Mouse (Mus musculus) midbrain, embryonic 16.5 days (tissue): ENCODE results near the gene Pde4dip. TPM values are rescaled to one million over a fixed set of nuclear protein-coding genes. Genes with fewer than 3 reads are reported as not detected.

ENCODE experiments used
- ATAC-seq: fragments of 200-750 bp; cut with Nextera tagmentation; 2 replicates; pipeline ENCODE4 v1.8.0; 2017; ENCODE audit warnings: moderate TSS enrichment
- H3K27ac ChIP-seq: fragments of 300-500 bp; sonication (generic); 2 replicates; pipeline ENCODE4 v1.5.1; 2014; ENCODE audit warnings: mild to moderate bottlenecking, low read length, mixed read lengths
- H3K27me3 ChIP-seq: fragments of 300-500 bp; sonication (generic); 2 replicates; pipeline ENCODE4 v1.6.1; 2014; ENCODE audit warnings: low read depth, low read length, mixed read lengths; ENCODE audit not compliant: control insufficient read depth, insufficient read depth
- H3K36me3 ChIP-seq: fragments of 300-500 bp; sonication (generic); 2 replicates; pipeline ENCODE4 v1.6.1; 2014; ENCODE audit warnings: mild to moderate bottlenecking, low read length, moderate library complexity, mixed read lengths; ENCODE audit not compliant: control insufficient read depth, insufficient read depth
- H3K4me1 ChIP-seq: fragments of 300-500 bp; sonication (generic); 2 replicates; pipeline ENCODE4 v1.6.1; 2014; ENCODE audit warnings: mild to moderate bottlenecking, low read length, mixed read lengths; ENCODE audit not compliant: control insufficient read depth, insufficient read depth
- H3K4me2 ChIP-seq: fragments of 300-500 bp; sonication (generic); 2 replicates; pipeline ENCODE4 v1.6.1; 2014; ENCODE audit warnings: mild to moderate bottlenecking, low read length, mixed read lengths
- H3K4me3 ChIP-seq: fragments of 300-500 bp; sonication (generic); 2 replicates; pipeline ENCODE4 v1.5.1; 2014; ENCODE audit warnings: low read depth, mild to moderate bottlenecking, low read length, moderate library complexity, mixed read lengths
- H3K9ac ChIP-seq: fragments of 300-500 bp; sonication (generic); 2 replicates; pipeline ENCODE4 v1.6.1; 2014; ENCODE audit warnings: low read depth, low read length, mixed read lengths
- H3K9me3 ChIP-seq: fragments of 300-500 bp; sonication (generic); replicated peaks from 2 replicates; pipeline ENCODE4 v1.6.1; 2014; ENCODE audit warnings: mild to moderate bottlenecking, low read length, mixed read lengths; ENCODE audit not compliant: control insufficient read depth, poor library complexity, severe bottlenecking
- WGBS: fragments of 180-500 bp; shearing (Covaris S2); extraction: QIAGEN DNeasy Blood & Tissue Kit; methylation state at CpG from one replicate; pipeline ENCODE4 v1.1.7; 2014; 5-methylcytosine and 5-hydroxymethylcytosine counted together
- polyA plus RNA-seq: library from polyadenylated mRNA; unstranded; fragments of >200 nt; fragmentation: Nextera tagmentation; extraction: Ambion mirVana; gene quantifications from 2 replicates; pipeline ENCODE4 v1.2.1, GENCODE M21; 2015

Pde4dip gene
- polyA plus RNA-seq, 1 experiment from 2014 or later, result 67.5 TPM

- 90% methylated on average over 5 of the region's 5 CpGs for WGBS
- no peak for ATAC-seq
These were observed 152.9 kb downstream of the Pde4dip start for GRCm38 (mm10) chr3:97735575-97735974.

GRCm38 (mm10) chr3:97734259-97734658 is 154.2 kb downstream of the Pde4dip start:
- Histone ChIP-seq H3K27me3 (no peaks in the 10 kb centered on the region), H3K27ac (no peak overlapping the region), H3K36me3 (peaks cover 20% of the 10 kb centered on the region), H3K4me2 (no peak overlapping the region), H3K4me1 (no peaks in the 10 kb centered on the region), H3K4me3 (no peak overlapping the region), H3K9me3 (no peaks in the 10 kb centered on the region), H3K9ac (no peak overlapping the region)
- ATAC-seq, result peak; percentile 71
- 70% methylated on average over 4 of the region's 4 CpGs for WGBS

More at GRCm38 (mm10) chr3:97735575-97735974, 152.9 kb downstream of the Pde4dip start:
- Histone ChIP-seq H3K4me2 (no peak overlapping the region), H3K36me3 (peaks cover 29% of the 10 kb centered on the region), H3K4me1 (no peaks in the 10 kb centered on the region), H3K27ac (no peak overlapping the region), H3K9ac (no peak overlapping the region), H3K4me3 (no peak overlapping the region), H3K9me3 (no peaks in the 10 kb centered on the region), H3K27me3 (no peaks in the 10 kb centered on the region)

GRCm38 (mm10) chr3:97732622-97733021 is 155.9 kb downstream of the Pde4dip start:
- Histone ChIP-seq H3K9ac (no peak overlapping the region), H3K4me1 (no peaks in the 10 kb centered on the region), H3K36me3 (peaks cover 13% of the 10 kb centered on the region), H3K4me2 (no peak overlapping the region), H3K27me3 (no peaks in the 10 kb centered on the region), H3K9me3 (no peaks in the 10 kb centered on the region), H3K27ac (no peak overlapping the region), H3K4me3 (no peak overlapping the region)
- 88% methylated on average over 6 of the region's 6 CpGs for WGBS
- ATAC-seq, result no peak

- H3K4me1 ChIP-seq, result no peaks in the 10 kb centered on the region
- H3K27ac ChIP-seq, result no peak overlapping the region
- H3K27me3 ChIP-seq, result no peaks in the 10 kb centered on the region
- no peak for ATAC-seq
- H3K9ac ChIP-seq, result no peak overlapping the region
- H3K36me3 ChIP-seq, result peaks cover 1% of the 10 kb centered on the region; the same call in 1 of the 2 replicates
- no peak overlapping the region for H3K4me3 ChIP-seq
- WGBS, result 78% methylated on average over 7 of the region's 7 CpGs
- no peak overlapping the region for H3K4me2 ChIP-seq
- H3K9me3 ChIP-seq, result no peaks in the 10 kb centered on the region
These were observed 157.9 kb downstream of the Pde4dip start for GRCm38 (mm10) chr3:97730624-97731023.

GRCm38 (mm10) chr3:97730131-97730530 is 158.4 kb downstream of the Pde4dip start:
- no peaks in the 10 kb centered on the region for H3K9me3 ChIP-seq
- no peak overlapping the region for H3K27ac ChIP-seq
- no peak overlapping the region for H3K4me2 ChIP-seq
- no peak for ATAC-seq
- WGBS, result 60% methylated on average over 3 of the region's 3 CpGs
- no peak overlapping the region for H3K9ac ChIP-seq
- H3K4me3 ChIP-seq, result no peak overlapping the region
- H3K27me3 ChIP-seq, result no peaks in the 10 kb centered on the region
- H3K36me3 ChIP-seq, result no peaks in the 10 kb centered on the region
- H3K4me1 ChIP-seq, result no peaks in the 10 kb centered on the region

- WGBS, result 75% methylated on average over 2 of the region's 2 CpGs
These were observed 160.7 kb downstream of the Pde4dip start for GRCm38 (mm10) chr3:97727801-97728200.

GRCm38 (mm10) chr3:97719116-97719515 is 169.4 kb downstream of the Pde4dip start:
- Histone ChIP-seq H3K9me3 (no peaks in the 10 kb centered on the region; the same call in 1 of the 2 replicates), H3K36me3 (peaks cover 36% of the 10 kb centered on the region), H3K9ac (no peak overlapping the region), H3K27ac (no peak overlapping the region), H3K4me1 (no peaks in the 10 kb centered on the region), H3K4me3 (no peak overlapping the region), H3K27me3 (no peaks in the 10 kb centered on the region), H3K4me2 (no peak overlapping the region)
- 89% methylated on average over 9 of the region's 9 CpGs for WGBS
- ATAC-seq, result no peak

More at GRCm38 (mm10) chr3:97727801-97728200, 160.7 kb downstream of the Pde4dip start:
- Histone ChIP-seq H3K27ac (no peak overlapping the region), H3K4me3 (no peak overlapping the region), H3K4me2 (no peak overlapping the region), H3K4me1 (no peaks in the 10 kb centered on the region), H3K9ac (no peak overlapping the region), H3K36me3 (0 out of 2 replicates have a peak, but pooled peaks cover 3% of the 10 kb centered on the region), H3K9me3 (no peaks in the 10 kb centered on the region; the same call in 1 of the 2 replicates), H3K27me3 (no peaks in the 10 kb centered on the region)
- no peak for ATAC-seq

- no peak for ATAC-seq
- H3K9me3 ChIP-seq, result no peaks in the 10 kb centered on the region
- H3K4me3 ChIP-seq, result no peak overlapping the region
- no peak overlapping the region for H3K27ac ChIP-seq
- 87% methylated on average over 1 of the region's 1 CpGs for WGBS
- no peak overlapping the region for H3K9ac ChIP-seq
- no peak overlapping the region for H3K4me2 ChIP-seq
- H3K4me1 ChIP-seq, result no peaks in the 10 kb centered on the region
- H3K36me3 ChIP-seq, result peaks cover 37% of the 10 kb centered on the region
- no peaks in the 10 kb centered on the region for H3K27me3 ChIP-seq
These were observed 172.6 kb downstream of the Pde4dip start for GRCm38 (mm10) chr3:97715922-97716321.

GRCm38 (mm10) chr3:97710881-97711280 is 177.6 kb downstream of the Pde4dip start:
- WGBS, result 79% methylated on average over 5 of the region's 5 CpGs
- no peaks in the 10 kb centered on the region for H3K4me1 ChIP-seq
- H3K36me3 ChIP-seq, result peaks cover 27% of the 10 kb centered on the region; the same call in 1 of the 2 replicates
- H3K27ac ChIP-seq, result no peak overlapping the region
- no peak overlapping the region for H3K4me3 ChIP-seq
- H3K9ac ChIP-seq, result no peak overlapping the region
- H3K4me2 ChIP-seq, result no peak overlapping the region
- ATAC-seq, result no peak
- no peaks in the 10 kb centered on the region for H3K27me3 ChIP-seq
- H3K9me3 ChIP-seq, result no peaks in the 10 kb centered on the region
